Mouse (Mus musculus) heart, postnatal 36 days (tissue): ENCODE measurements around the gene Abhd8. TPM values are rescaled to one million over a fixed set of nuclear protein-coding genes. Genes with fewer than 3 reads are reported as not detected.

Experiments
- DNase-seq, 2 experiments: peaks; one replicate each; pipeline ENCODE4 v3.0.0; 2021 to 2022
- intact Hi-C: fragments of 180-260 bp; cut with DNase I; formaldehyde crosslinking; loops from one replicate; pipeline ENCODE4 v1.15.1; 2025
- total RNA-seq, 2 experiments: library from RNA; stranded (reverse); gene quantifications; 2 replicates each; pipeline ENCODE4 v1.2.3; 2021

Abhd8 gene
- total RNA-seq, 2 experiments from 2014 or later = 26.2 to 29.9 TPM

DNA sequence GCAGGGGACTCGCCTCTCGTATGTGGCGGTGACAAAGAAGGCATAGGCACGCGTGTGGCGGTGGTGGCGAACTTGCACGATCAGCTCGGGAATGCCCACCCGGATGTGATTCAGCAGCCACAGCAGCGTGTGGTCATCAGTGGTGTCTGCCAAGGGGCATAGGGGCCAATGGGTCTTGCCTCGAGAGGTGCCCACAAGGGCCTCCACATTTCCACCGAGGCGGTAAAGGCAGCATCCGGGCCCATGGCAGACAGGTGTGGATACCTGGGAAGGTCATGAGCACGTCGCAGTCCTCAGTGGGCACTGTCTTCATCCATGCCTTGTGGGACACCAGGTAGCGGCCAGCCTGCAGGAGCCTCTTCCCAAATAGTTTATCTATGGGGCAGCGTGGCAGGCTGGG lies 21.3 kb upstream of the Abhd8 start:
- no peak for DNase-seq
- intact Hi-C loops = loop anchor here (5.0 kb wide), 1 partner anchor 117 kb away; the partner anchor contains the start of gene Use1

DNA sequence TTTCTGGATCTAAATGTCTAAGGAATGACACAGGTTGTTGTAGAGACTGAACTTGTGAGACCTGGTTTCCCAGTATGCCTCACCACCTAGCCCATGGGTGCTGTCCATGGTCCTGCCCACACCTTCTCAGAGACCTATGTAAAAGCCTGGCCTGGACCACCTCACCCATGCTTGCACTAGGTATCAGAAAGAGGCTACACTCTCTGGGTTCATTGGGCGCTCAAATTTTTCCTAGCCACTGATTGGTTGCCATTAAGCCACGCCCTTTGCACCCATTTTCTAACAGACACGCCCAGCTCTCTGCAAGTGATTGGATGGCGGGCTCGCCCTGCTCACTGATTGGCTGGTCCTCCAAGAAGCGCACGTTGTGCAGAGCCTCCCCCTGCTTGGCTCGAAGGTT lies 20.5 kb upstream of the Abhd8 start:
- peak in 1 of 2 experiments; percentile 43 for DNase-seq
- intact Hi-C loops = no loop called here

DNA sequence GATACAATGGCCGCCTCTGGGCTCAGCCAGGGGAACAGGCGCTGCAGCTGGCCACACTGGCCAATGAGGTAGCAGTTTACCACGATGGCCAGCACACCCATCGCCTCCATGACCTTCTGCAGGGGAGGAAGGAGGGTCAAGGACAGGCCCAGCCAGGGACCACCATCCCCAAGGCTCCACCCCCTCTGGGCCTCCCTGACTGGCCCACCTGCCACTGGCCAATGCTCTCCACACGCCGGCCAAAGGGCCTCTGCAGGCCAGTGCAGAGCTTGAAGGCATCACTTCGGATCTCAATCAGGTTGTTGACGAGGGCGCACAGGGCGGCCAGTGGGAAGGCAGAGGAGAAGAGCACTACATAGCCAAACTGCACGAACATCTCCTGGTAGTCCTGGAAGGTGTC lies 15.5 kb upstream of the Abhd8 start:
- intact Hi-C loops = no loop called here

DNA sequence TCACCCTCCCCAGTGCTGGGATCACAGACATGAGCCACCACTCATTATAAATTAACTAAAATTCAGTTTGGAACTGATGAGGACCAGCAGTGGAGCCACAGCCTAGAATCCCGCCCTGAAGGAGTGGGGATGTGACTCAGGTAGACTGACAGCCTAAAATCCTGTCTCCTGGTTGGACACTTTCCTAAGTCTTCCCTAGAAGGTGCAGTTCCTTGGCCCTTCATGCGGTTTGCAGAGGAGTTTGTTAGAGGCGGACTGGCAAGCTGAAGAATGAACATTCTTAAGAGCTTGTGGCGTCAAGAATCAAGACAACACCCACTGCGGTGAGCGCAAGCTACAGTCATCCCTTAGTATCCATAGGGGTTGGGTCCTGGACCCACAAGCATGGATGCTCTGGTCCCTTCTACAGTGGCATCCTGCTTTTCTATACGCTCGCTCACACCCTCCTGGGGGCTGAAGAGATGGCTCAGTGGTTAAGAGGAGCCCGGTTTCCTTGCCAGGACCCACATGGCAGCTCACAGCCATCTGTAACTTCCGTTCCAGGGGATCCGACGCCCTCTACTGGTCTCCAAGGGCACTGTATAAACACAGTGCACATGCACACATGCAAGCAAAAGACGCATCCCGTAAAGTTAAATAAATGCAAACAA lies 13.9 kb upstream of the Abhd8 start:
- intact Hi-C loops = no loop called here

More for the DNA sequence above, 15.5 kb upstream of the Abhd8 start:
- no peak for DNase-seq

DNA sequence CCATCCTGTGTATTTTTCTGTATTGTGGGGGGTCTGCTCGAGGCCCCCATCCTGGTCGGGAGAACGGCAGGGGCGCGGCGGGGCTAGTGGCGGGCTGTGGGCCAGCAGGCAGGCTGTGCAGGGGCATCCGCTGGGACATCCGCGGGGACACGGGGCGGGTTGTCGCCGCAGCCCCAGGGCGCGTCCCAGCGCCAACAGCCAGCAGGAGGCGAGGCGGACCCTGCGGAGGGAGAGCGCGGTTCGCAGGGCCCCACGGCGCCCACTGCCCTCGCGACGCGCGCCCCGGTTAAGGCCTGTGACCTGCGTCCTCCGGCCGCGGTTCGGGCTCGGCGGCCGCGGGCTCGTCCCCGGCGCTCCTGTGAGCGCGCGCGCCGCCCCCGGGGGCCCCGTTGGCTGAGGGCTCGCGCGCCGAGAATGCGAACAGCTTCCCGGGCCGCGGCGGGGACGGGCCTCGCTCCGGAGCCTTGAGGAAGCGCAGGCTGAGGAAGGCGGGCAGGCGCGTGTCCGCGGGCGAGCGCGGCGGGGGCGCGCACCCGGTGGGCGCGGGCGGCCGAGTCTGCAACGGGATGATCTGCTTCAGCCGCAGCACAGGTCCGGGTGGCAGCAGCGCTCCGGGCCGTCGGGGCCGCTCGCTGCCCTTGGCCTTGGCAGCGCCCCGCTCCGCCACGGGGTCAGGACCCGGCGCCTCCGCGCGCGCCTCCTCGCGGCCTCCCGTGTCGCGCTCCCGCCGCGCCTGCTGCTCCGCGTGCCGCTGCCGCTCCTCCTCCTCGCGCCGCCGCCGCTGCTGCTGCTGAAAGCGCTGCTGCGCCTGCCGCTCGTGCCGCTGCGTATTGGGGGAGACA lies 12.9 kb upstream of the Abhd8 start:
- peak; percentile 82 to 88 for DNase-seq
- intact Hi-C loops = no loop called here

More for the DNA sequence above, 13.9 kb upstream of the Abhd8 start:
- DNase-seq = no peak

DNA sequence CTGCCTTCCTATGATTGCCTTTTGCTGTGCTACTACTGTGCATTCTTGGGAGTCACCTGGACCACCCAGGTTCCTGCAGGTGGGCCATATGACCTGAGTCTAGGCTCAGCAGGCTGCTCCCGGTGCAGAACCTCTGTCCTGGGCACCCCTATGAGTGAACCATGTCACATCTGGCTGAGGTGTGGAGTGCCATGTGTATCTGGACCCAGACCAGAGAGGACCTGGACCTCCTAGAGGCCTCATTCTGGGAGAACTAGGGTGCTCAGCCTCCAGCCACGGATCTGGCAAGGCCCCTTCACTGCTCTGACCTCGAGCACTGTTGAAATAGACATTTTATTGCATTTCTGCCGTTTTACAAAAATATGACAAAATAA lies 12.2 kb upstream of the Abhd8 start:
- intact Hi-C loops = no loop called here
- DNase-seq = no peak

DNA sequence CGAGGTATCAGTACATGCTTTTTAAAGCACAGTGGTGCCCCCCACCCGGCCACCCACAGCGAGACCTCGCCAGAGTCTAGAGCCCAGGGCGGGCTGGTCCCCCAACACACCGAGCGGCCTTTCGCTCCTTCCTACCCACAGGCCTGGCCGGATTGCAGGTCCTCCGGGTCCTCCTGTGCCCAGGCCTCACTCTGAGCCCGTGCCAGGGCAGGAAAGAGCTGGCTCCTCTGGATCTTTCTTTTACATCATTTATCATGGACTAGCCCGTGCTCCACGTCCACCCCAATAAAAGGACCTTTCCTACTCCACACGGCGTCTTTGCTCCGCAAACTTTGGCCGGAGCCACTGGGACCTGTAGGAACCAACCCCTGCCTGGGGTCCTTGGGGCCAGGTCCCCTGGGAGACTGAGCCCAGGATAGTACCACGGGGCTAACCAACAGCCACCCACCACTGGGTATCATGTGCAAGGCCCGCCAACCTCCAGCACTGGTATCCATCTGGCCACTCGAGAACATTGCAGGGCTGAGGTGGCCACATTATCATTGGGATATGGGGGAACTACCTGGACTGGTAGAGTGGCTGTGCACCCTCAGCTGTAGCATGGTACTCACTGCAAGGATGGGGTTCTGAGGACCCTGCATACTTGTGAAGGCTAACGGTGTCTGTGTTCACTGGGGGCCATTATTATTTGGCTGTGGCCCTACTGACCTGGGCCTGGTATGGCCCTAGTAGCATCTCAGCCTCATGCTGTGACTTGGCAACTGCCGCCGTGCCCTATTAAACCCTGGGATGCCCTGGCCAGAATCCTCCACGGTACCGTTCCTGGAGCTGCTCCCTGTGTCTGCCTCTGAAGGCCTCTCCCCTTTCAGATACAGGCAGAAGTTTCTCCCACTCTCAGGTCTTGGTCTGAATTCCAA lies 11.6 kb upstream of the Abhd8 start:
- intact Hi-C loops = no loop called here
- DNase-seq = no peak

DNA sequence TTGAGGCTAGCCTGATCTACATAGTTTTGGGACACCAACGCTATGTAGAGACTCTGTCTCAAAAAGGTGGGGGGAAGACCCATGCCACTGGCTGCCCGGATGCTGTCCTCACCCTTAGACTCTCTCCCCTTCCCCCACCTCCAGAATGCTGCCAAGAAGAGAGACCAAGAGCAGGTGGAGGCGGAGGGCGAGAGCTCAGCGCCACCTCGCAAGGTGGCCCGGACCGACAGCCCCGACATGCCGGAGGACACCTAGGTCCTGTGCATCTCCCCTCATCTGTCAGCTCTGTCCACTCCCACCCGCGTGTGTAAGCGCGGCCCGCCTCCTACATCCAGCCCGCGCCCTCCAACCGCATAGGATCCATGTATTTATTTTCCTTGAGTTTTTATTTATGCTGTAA lies 10.9 kb upstream of the Abhd8 start:
- DNase-seq = no peak
- intact Hi-C loops = no loop called here

DNA sequence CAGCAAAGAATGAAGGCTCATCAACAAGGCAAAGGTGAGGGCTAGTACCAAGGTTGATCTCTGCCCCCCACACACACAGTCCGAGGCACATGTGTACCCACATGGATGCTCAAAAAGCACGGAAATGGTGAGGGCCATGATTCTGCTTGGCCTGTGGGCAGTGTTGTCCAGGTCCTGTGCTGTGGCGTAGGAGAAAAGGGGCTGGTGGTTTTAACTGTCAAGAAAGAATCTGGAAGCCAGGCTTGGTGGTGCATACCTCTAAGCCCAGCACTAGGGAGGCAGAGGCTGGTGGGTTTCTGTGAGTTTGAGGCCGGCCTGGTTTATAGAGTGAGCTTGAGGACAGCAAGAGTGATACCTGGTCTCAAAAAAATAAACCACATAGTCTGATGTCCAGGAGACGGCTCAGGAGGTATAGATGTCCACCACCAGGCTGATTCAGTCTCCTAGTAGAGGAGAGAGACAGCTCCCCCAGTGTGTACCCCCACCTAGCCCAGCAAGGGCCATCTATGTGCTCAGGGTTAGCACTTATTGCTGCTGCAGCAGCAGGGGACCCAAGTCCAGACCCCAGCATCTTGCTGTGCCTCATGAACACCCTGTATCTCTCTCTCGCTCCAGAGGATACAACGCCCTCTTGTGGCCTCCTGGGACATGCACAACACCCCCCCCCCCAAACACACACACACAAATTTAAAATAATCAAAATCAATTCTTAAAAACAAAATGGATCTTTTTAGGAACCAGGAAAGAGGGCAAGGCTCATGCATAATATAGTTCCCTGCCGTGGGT lies 9.3 kb upstream of the Abhd8 start:
- DNase-seq = no peak

DNA sequence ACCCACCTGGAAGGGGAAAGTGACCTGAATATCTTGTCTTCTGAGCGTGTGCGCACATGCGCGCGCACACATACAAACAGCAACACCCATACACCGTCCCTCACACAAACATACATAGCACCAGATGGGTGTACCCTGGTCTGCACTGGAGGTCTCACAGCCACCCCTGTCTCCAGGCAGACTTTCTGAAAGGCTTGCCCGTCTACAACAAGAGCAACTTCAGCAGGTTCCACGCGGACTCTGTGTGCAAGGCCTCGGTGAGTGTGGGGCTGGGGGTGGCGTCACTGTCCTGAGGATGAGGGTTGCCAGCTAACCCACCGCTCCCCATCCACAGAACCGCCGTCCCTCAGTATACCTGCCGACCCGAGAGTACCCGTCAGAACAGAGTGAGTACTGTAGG lies 8.4 kb upstream of the Abhd8 start:
- intact Hi-C loops = no loop called here
- DNase-seq = no peak

More for the DNA sequence above, 9.3 kb upstream of the Abhd8 start:
- intact Hi-C loops = no loop called here

DNA sequence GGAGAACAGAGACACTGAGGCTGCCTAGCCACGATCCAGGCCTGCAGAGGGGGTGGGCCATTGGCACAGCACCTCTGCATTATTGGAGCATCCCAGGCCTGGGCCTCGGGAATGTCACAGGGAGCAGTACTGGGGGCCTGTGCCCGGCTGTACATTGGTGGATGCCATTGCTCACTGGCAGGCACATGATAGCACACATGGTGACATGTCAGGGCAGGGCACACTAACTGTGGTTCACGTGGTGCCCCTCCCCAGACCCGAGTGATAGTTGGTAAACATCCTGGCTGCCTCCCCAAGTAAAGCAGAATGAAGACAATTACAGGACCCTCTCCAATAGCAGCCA lies 7.4 kb upstream of the Abhd8 start:
- intact Hi-C loops = no loop called here
- DNase-seq = no peak

DNA sequence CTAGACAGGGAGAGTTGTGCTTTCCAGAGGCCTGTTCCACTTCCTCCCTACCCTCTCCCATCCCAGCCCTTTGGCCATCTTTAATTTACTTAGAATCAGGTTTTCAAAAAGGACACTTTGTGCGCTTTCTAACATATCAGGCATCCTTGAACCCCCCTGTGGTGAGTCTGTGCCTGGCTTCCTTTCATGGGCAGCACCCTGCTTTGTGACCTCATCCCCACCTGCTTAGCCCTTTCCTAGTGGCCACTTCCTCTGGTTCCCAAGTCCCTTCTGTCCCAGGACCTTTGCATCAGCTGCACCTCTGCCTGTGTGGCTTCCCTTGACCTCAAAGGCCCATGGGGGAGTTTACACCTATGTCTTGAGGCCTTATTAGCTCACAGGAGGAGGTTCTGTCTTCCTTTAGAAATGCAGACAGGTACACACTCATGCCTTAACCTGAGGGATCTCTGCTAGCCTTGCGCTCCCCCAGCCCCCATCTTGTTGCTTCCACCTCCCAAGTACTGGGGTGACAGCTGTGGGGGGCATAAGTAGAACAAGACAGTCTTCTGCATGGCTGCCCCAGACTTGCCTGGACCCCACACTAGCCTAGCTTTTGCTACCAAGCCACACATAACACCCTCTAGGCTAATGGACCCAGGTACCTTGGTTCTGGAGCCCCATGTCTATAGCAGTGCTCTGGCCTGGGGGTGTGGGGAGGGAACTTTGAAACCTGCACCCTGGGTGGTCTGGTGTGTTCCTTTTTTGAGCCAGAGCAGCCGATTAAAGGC lies 6.9 kb upstream of the Abhd8 start:
- intact Hi-C loops = no loop called here

DNA sequence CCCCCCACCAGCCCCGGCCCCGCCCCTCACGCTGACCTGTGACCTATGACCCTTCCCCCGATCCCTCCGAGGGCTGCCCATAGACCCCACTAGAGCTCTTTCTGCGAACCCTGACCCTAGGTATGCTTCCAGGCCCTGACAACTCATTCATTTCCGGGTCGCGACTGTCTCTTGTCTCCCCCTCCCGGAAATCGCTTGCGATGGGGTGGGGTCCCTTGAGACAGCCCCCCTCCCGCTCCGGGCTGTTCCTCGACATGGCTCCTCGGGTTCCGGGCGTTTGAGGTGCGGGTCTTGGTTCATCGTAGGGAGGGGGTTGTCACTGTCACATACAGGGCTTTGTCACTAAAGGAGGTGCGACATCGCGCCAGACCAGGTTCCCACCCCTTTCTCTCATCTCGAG lies 6.0 kb upstream of the Abhd8 start:
- intact Hi-C loops = no loop called here
- peak; percentile 41 to 53 for DNase-seq

More for the DNA sequence above, 6.9 kb upstream of the Abhd8 start:
- no peak for DNase-seq

DNA sequence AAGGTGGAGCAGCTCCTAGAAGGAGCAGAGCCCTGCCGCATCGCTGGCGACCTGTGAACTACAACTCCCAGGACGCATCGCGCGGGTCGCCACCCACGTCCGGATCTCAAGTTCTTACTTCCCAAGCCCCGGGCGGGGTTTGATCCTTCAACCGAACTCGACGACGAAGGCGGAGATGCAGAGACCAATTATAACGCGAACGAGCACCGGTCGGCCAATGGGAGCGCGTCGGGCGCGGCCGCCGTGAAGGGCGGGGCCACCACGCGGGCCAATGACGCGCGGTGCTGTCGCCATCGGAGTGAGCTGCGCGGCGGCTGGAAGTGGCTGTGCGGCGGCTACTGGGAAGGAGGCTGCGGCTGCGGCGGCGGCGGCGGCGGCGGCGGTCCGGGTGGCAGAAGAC lies 5.5 kb upstream of the Abhd8 start, which contains the start of gene Dda1:
Gene Dda1 (plus strand): TSS at position 284 of the 400 bp plus-strand sequence.
- intact Hi-C loops = no loop called here
- peak; percentile 90 to 92 for DNase-seq

DNA sequence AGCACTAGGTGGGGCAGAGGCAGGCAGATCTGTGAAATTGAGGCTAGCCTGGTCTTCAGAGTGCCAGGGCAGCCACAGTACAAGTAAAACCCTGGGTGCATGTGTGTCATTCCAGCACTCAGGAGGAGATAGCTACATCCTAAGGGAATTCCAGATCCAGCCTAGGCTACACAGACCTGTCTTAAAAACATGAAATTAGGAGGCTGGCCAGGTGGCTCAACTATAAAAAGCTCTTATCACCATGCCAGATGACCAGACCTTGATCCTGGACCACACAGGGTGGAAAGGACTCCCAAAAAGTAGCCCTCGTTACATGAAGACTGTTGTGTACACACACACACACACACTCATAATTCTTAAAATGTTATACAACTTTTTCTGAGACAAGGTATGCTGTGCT lies 4.5 kb upstream of the Abhd8 start:
- intact Hi-C loops = no loop called here
- DNase-seq = no peak

DNA sequence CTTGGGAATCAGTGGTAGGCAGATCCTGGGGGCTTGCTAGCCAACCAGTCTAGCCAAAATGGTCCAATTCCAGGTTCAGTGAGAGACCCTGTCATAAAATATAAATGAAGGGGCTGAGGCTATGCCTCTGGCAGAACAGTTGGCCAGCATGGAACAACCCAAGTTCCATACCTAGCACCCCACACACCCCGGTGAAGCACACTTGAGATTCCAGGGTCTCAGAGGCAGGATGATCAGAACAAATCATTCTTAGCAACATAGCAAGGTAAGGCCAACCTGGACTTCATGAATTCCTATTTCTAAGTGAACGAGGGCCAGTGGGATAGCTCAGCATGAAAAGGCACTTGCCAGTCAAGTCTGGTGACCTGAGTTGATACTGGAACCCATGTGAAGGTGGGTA lies 3.7 kb upstream of the Abhd8 start:
- intact Hi-C loops = no loop called here
- DNase-seq = no peak

DNA sequence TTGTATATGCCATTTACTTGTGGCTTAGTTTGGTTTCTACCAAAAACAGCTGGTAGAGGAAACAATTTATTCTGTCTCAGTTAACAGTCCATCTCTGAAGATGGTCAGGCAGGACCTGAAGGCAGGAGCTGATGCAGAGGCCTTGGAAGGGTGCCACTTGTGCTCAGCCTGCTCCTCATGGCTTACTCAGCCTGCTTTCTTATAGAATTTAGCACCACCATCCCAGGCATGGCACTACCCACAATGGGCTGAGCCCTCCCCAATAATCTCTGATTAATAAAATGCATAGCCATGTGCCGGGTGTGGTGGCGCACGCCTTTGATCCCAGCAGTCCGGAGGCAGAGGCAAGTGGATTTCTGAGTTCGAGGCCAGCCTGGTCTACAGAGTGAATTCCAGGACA lies 2.7 kb upstream of the Abhd8 start:
- intact Hi-C loops = no loop called here
- no peak for DNase-seq

DNA sequence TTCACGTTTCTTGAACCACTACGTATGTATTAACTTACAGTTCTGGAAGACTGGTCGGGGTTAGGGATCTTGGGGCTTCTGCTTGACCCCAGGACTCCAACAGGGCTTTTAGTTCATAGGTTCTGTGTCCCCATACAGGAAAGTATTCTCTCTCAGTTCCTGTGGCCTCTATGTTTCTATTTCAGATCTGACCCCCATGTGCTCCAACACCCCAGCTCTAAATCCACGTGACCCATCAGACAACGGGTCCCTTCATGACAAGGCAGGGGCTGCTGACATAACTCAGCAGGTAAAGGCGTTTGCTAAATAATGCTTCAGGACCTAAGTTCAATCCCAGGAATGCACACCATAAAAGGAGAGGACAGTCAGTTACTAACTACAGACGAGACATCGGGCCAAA lies 2.3 kb upstream of the Abhd8 start:
- intact Hi-C loops = no loop called here

More for the DNA sequence above, 2.3 kb upstream of the Abhd8 start:
- no peak for DNase-seq
